Mouse (Mus musculus) Muller cell, postnatal 12 days (primary cell): Measurements from ENCODE around the gene Fbxo39.

ENCODE experiments used
- DNase-seq: peaks from one replicate; pipeline ENCODE4 v3.0.0-alpha.2; 2015; ENCODE audit errors: inconsistent ontology term

The Fbxo39 gene

DNA sequence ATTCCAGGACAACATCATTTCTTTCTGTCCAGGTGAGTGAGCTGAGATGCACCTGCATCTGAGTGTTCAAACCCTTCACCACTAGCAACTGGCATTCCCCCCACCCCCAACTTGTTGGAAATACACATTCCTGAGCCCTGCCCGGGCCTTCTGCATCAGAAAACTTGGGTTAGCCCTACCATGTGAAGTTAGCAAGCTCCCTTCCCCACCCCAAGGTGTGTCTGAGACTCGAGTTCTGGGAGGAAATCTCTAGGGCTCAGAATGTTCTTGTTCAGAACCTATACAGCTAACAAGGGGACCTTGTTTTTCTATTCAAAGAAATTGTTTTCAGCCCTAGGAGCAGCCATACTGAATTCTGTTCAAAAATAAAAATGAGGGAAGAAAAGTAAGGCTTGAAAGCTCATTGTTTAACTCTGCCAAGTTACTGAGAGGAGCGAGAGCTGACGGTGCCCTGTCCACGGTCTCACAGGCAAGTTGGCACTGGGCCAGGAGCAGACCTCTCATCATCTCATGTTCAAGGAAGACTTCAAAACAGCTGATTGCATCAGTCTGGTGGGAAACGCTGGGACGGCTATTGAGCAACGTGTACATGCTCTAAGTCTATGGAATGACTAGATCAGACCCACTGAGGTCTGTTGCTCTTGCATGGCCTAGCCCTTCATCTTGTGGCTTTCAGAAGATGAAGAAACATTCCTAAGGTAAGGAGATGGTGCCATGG lies 49.4 kb downstream of the Fbxo39 start:
- no peak for DNase-seq

DNA sequence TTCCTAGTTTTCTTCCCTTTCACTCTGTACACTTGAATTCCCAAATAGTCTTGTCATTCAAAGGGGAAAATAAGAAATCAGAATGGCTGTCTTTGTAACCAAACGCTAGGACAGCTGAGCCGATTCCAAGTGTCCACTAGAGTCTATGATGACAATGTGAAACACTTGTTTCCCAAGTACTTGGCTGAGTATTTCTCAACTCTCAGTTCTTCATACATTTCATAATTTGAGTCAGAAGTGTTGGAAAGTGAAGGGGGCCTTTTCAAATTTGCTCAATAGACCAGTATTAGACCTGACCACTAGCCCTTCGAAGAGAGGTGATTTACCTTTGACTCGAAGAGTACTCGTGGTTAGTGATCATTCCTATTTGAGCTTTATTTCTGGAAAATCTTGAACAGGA lies 50.3 kb downstream of the Fbxo39 start:
- DNase-seq: no peak

DNA sequence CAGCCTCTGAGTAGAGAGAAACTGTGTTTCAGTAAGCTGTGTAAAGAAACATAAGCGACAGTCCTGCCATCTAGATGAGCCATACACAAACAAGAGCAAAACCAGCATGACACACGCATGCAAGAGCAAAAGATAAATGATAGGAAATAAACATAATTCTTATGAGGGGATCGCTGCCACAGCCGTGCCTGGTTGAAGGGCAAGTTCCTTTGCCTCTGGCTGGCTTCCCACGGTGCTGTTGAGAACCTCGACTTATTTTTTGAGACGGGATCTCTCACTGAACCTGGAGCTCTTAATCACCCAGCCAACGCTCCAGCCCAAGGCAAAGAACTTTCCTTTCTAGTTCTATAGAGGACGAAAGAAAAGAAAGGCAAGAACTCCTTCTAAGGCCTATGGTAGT lies 51.9 kb downstream of the Fbxo39 start:
- DNase-seq: no peak

DNA sequence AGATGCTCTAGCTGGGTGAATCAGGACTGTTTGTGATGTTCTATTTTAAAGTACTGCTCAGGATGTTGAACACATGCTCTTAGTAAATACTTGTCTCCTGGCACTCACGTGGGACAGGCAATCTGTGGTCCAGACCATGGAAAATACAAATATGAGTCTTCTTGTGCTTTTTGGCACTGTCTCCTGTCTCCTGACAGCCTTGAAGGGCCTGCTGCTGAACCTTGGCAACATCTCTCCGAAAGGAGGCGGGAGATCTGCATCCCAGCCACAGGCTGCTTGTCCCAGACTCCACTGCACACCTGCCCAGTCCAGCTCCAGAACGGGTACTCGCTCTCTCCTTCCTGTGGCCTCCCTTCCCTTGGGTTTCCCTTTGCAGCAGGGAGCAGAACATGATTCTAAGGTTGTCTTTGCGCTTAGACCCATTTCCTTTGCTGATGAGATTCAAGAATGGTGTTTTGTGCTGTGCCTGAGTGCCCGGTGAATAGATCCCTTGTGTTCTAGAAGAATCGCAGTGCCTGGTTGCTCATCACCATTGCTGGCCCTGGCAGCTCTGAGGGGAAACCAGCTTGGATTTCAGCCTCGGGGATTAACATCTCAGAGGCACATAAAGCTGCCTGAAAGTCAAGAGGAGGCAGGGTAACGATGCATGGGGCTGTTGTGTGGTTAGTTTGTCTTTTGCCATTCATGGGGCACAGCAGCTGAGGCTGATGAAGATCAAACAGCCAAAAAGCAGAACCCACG lies 53.9 kb downstream of the Fbxo39 start:
- DNase-seq: no peak
